Mouse (Mus musculus) liver, adult 2 months (tissue): ENCODE results near the gene Klhl15. TPM values are rescaled to one million over a fixed set of nuclear protein-coding genes. Genes with fewer than 3 reads are reported as not detected.

ENCODE experiments used
- DNase-seq: peaks from one replicate; pipeline ENCODE4 v3.0.0-alpha.2; 2011; ENCODE audit warnings: low read depth, low spot score; ENCODE audit errors: extremely low read depth
- H3K27ac ChIP-seq: fragments of 200-500 bp; replicated peaks from 2 replicates; pipeline ENCODE4 v1.5.1; 2012; ENCODE audit warnings: low read depth, mild to moderate bottlenecking, control low read depth, inconsistent platforms, low read length; ENCODE audit not compliant: insufficient read depth
- H3K27me3 ChIP-seq: fragments of 200-500 bp; 2 replicates; pipeline ENCODE4 v1.6.1; 2012; ENCODE audit warnings: mild to moderate bottlenecking, moderate library complexity, low read length, inconsistent platforms; ENCODE audit not compliant: control insufficient read depth, insufficient read depth
- H3K36me3 ChIP-seq: fragments of 200-500 bp; 2 replicates; pipeline ENCODE4 v1.6.1; 2012; ENCODE audit warnings: low read length, inconsistent platforms; ENCODE audit not compliant: control insufficient read depth, insufficient read depth
- H3K4me1 ChIP-seq: fragments of 200-500 bp; 2 replicates; pipeline ENCODE4 v1.6.1; 2011; ENCODE audit warnings: low read length; ENCODE audit not compliant: control insufficient read depth, insufficient read depth
- H3K4me3 ChIP-seq: fragments of 200-500 bp; 2 replicates; pipeline ENCODE4 v1.5.1; 2011; ENCODE audit warnings: low read depth, mild to moderate bottlenecking, control low read depth, low read length, moderate library complexity; ENCODE audit not compliant: insufficient read depth
- H3K79me2 ChIP-seq: fragments of 200-500 bp; 2 replicates; pipeline ENCODE4 v1.6.1; 2012; ENCODE audit warnings: inconsistent platforms, mild to moderate bottlenecking, low read length, moderate library complexity; ENCODE audit not compliant: control insufficient read depth, insufficient read depth
- H3K9ac ChIP-seq: fragments of 200-500 bp; 2 replicates; pipeline ENCODE4 v1.6.1; 2012; ENCODE audit warnings: low read depth, mild to moderate bottlenecking, control low read depth, inconsistent platforms, low read length
- CTCF ChIP-seq: fragments of 200-500 bp; IDR thresholded peaks from 2 replicates; pipeline ENCODE4 v1.5.1; 2011; ENCODE audit warnings: low read depth, low read length, control low read depth
- POLR2A ChIP-seq: fragments of 200-500 bp; IDR thresholded peaks from 2 replicates; pipeline ENCODE4 v1.6.1; 2011; ENCODE audit warnings: low read length, control low read depth; ENCODE audit not compliant: insufficient read depth; ENCODE audit errors: extremely low read depth
- WGBS: fragments of 180-500 bp; shearing (Covaris S2); methylation state at CpG from one replicate; pipeline ENCODE4 v1.1.7; 2018; 5-methylcytosine and 5-hydroxymethylcytosine counted together
- polyA plus RNA-seq: library from polyadenylated mRNA; depleted of rRNA; stranded (reverse); fragments of >200 nt; gene quantifications from 2 replicates; pipeline ENCODE4 v1.2.3, GENCODE M21; 2012
- total RNA-seq: library from RNA; depleted of rRNA; stranded (reverse); fragments of >200 nt; gene quantifications from 2 replicates; pipeline ENCODE4 v1.2.3, GENCODE M21; 2014

The Klhl15 gene
- total and polyA plus RNA-seq, 2 experiments: 3.9 to 7.4 TPM

DNA sequence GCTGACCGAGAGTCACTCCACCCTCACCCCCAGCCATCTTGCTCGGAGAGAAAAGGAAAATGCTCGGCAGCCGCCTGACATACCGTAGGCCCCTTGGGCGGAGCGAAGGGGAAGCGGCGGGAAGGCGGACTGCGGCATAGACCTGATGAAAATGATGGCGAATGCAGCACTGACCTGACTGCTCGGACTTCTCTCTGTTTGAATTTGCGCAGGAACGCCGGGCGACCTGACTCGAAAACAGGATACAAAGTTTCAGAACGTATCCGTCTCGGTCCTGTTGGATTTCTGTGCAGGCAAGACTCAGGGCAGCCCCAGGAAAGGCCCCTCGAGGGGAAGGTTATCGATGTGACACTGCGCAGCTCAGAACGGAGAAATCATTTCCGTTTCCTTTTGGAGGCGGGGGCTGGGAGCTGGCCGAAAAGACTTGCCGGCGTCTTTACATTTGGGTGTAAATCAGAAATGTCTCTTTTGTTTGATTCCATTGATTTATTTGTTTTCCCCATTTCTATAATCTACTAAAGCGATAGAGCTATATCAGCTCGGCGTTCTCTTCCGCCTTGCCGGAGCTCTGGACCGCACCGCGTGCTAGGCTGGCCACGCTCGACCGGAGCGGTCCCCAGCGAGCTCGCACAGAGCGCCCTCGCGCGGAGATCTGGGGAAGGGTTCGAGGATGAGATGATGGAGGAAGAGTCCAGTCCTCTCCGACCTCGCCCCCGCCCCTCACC, 21.6 kb upstream of the Klhl15 start, which contains the start of gene Eif2s3x:
TSS of gene Eif2s3x (minus strand) at position 266 of the 725 bp plus-strand sequence.
- Histone ChIP-seq H3K9ac (peak within 1 kb of the TSS; percentile 89), H3K27ac (peak within 1 kb of the TSS; percentile 95), H3K36me3 (peaks cover 10% of the 10 kb centered on the region; the same call in 1 of the 2 replicates), H3K27me3 (no peaks in the 10 kb centered on the region), H3K4me1 (peaks cover 3% of the 10 kb centered on the region; the same call in 1 of the 2 replicates), H3K79me2 (no peaks in the 10 kb centered on the region), H3K4me3 (peak within 1 kb of the TSS; percentile 100)
- peak; percentile 71 for DNase-seq
- under 1% methylated on average over 52 of the region's 52 CpGs for WGBS
- no peak for TF ChIP-seq POLR2A
- TF ChIP-seq CTCF: peak; percentile 78

DNA sequence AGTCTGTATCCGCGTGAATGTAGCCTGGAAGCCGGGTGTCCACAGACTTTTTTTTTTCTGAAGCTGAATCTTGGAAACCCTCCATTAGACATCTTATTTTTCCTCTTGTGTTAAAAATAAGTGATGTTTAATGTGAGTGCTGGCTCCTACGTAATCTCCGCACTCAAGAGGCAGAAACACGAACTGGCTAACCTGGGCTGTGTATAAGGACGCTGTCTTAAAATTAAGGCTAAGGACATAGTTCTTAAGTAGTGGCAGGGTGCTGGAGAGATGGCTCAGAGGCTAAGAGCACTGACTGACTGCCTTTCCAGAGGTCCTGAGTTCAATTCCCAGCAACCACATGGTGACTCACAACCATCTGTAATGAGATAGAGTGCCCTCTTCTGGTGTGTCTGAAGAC, 21.0 kb upstream of the Klhl15 start:
- DNase-seq: no peak
- no peak overlapping the region for H3K9ac ChIP-seq
- WGBS: 4% methylated on average over 7 of the region's 7 CpGs

DNA sequence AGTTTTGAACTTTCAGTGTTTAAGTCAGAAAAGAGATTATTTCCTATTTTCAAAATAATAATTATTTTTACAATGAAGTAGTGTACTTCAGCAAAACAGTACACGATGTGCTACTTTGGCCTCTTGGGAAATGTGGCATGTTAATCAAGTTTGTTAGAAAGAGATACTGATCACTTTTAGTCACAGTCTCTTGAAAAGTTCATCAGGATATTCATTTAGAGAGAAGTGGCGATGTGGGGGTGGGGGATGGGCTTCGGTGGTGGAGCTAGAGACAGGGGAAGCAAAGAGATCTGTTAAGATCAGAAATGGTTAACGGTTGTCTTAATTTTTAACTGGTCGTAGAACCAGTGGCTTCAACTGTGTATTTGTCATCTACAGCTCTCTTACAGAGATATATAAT, 967 bp upstream of the Klhl15 start:
- Histone ChIP-seq H3K36me3 (no peaks in the 10 kb centered on the region), H3K4me3 (no peak overlapping the region), H3K79me2 (peaks cover 5% of the 10 kb centered on the region), H3K9ac (no peak overlapping the region), H3K4me1 (no peaks in the 10 kb centered on the region; the same call in 1 of the 2 replicates), H3K27me3 (no peaks in the 10 kb centered on the region), H3K27ac (no peak overlapping the region)
- 12% methylated on average over 5 of the region's 5 CpGs for WGBS
- DNase-seq: no peak
- TF ChIP-seq POLR2A (no peak), CTCF (no peak)

More for the DNA sequence above, 21.0 kb upstream of the Klhl15 start:
- no peaks in the 10 kb centered on the region for H3K27me3 ChIP-seq
- TF ChIP-seq POLR2A (no peak), CTCF (no peak)
- peak overlapping the region; percentile 95 for H3K4me3 ChIP-seq
- no peaks in the 10 kb centered on the region for H3K79me2 ChIP-seq
- H3K36me3 ChIP-seq: peaks cover 6% of the 10 kb centered on the region; the same call in 1 of the 2 replicates
- no peak overlapping the region for H3K27ac ChIP-seq
- peaks cover 3% of the 10 kb centered on the region; the same call in 1 of the 2 replicates for H3K4me1 ChIP-seq

DNA sequence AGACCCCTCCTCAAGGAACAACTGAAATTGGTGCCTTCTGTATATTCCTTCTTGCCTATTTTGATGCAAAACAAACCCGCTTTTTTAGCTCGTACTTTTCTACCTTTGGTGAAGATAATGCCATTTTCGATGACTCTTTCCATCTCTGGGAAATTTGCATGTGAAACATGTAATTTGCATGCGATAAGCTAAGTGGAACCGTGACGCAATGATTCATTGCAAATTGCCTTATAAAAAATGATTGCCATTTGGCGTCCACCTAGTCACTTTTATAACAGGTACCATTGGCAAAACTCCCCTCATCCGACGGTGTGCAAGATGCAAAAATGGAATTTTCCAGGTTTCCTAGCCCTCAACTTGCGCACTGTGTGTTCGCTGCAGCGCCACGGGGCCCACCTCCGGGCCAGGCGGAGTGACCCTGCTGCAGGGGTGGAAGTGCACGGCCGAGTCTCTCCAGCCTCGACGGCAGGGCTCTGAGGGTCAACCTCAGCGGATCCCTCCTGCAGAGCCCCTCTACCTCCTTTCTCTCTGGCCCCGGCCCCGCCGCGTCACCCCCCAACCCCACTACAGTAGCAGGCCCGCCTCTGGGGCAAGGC, 365 bp upstream of the Klhl15 start:
- H3K4me1 ChIP-seq: no peaks in the 10 kb centered on the region; the same call in 1 of the 2 replicates
- WGBS: 2% methylated on average over 25 of the region's 25 CpGs
- peak; percentile 41 for DNase-seq
- peak overlapping the region; percentile 92 for H3K9ac ChIP-seq
- TF ChIP-seq POLR2A (no peak), CTCF (no peak)
- H3K4me3 ChIP-seq: peak overlapping the region; percentile 100
- no peaks in the 10 kb centered on the region for H3K36me3 ChIP-seq
- H3K27ac ChIP-seq: peak overlapping the region; percentile 99
- H3K79me2 ChIP-seq: peaks cover 5% of the 10 kb centered on the region
- H3K27me3 ChIP-seq: no peaks in the 10 kb centered on the region

DNA sequence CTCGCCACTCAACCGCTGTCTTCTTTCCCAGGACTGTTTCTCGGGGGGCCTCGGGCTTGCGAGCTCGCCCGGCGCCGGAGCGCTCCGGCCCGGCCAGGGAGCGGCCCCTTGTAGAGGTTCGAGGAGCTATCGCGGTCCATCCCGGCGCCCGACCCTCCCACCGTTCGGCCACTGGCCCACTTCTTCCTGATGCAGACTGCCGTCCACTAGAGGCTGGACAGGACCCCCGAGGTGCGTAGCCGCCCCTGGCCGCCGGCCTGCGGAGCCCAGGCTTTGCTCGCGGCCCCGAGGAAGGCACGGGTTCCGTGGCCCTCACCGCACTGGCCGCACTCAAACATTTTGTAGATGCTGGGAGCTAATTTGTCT, 774 bp downstream of the Klhl15 start:
- TF ChIP-seq POLR2A (no peak), CTCF (no peak)
- Histone ChIP-seq H3K36me3 (no peaks in the 10 kb centered on the region), H3K9ac (peak overlapping the region; percentile 97), H3K27ac (peak overlapping the region; percentile 80), H3K4me1 (no peaks in the 10 kb centered on the region; the same call in 1 of the 2 replicates), H3K79me2 (peaks cover 5% of the 10 kb centered on the region), H3K27me3 (no peaks in the 10 kb centered on the region), H3K4me3 (peak overlapping the region; percentile 100)
- WGBS: under 1% methylated on average over 34 of the region's 35 CpGs
- no peak for DNase-seq

DNA sequence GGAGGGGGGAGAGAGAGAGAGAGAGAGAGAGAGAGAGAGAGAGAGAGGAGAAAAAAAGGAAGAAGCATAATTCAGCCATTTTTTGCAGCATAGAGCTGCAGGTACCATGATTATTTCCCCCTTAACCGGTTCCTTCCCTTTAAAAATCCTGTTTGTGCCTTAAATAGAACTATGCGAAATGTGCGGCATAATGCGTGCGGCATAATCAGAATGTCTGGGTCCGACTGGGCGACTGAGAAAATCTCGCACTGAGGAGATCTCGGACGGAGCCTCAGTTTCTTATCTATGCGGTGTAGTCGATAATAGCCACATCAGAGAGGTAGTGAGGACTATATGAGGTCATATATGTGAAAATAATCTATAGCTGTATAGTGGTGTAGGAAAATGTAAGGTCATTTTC, 1.2 kb downstream of the Klhl15 start:
- under 1% methylated on average over 12 of the region's 12 CpGs for WGBS
- Histone ChIP-seq H3K4me3 (peak overlapping the region; percentile 100), H3K79me2 (peaks cover 5% of the 10 kb centered on the region), H3K36me3 (no peaks in the 10 kb centered on the region), H3K27me3 (no peaks in the 10 kb centered on the region), H3K4me1 (no peaks in the 10 kb centered on the region; the same call in 1 of the 2 replicates), H3K9ac (peak overlapping the region; percentile 43; the same call in 1 of the 2 replicates), H3K27ac (no peak overlapping the region)
- DNase-seq: no peak
- TF ChIP-seq POLR2A (no peak), CTCF (no peak)
